Mouse (Mus musculus) urinary bladder, postnatal 25 days (tissue): ENCODE data around the gene Tfb2m.

Experiments used
- DNase-seq: peaks from one replicate; pipeline ENCODE4 v3.0.0; 2022; ENCODE audit warnings: low spot score

Tfb2m gene

DNA sequence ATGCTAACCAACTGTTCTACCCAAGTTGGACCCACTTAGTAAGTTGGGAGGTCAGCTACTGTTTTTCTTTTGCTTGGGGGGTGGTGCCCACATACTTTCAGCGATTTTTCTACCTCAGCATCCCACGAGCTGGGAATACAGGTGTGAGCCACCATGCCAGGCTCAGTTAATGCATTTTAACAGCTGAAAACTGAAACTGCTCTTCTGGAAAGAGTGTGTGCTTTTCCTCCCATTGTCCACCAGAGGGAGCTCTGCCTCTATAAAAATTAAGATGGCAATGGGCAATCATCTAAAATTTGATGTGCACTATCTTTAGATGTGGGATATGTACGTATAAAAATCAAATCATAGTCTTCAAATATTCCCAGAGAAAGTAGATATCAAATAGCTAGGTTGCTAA is 43.5 kb downstream of the Tfb2m start:
- no peak for DNase-seq

DNA sequence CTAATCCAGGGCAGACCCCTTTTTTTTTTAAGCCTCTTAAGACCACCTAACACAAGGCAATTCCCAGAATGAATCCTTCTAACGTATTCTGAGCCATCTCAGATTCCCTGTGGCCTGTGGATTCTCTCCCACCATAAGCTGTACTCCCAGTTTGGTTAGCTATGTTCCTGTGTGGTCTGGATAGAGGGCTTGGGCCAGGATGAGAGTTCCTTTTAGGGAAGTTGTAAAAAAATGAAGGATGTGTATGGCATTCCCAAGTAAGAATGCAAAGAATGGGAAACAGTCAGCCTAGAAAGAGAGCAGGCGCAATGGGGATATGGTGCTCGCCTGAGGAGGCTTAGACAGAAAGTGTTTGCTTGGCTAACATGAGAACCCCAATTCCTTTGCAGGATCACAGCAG is 46.8 kb downstream of the Tfb2m start:
- no peak for DNase-seq

GRCm38 (mm10) chr1:179492908-179493307 is 53.2 kb downstream of the Tfb2m start:
- no peak for DNase-seq

DNA sequence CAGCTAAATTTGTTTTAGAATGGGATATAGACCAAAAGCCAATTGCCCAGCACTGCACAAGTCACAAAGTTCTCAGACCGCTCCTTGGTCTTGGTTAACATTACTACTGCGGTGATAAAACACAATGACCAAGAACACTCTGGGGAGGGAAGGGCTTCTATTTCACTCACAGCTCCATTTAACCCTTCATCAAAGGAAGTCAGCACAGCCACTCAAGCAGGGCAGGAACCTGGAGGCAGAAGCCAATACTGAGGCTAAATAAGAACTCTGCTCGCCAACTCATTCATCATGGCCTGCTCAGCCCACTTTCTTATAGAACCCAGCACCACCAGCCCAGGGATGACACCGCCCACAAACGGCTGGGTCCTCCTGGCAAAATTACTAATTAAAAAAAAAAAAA is 57.5 kb downstream of the Tfb2m start:
- DNase-seq = no peak

- no peak for DNase-seq
These were observed 58.1 kb downstream of the Tfb2m start for GRCm38 (mm10) chr1:179487990-179488389.

- no peak for DNase-seq
These were observed 58.8 kb downstream of the Tfb2m start for GRCm38 (mm10) chr1:179487238-179487637.

DNA sequence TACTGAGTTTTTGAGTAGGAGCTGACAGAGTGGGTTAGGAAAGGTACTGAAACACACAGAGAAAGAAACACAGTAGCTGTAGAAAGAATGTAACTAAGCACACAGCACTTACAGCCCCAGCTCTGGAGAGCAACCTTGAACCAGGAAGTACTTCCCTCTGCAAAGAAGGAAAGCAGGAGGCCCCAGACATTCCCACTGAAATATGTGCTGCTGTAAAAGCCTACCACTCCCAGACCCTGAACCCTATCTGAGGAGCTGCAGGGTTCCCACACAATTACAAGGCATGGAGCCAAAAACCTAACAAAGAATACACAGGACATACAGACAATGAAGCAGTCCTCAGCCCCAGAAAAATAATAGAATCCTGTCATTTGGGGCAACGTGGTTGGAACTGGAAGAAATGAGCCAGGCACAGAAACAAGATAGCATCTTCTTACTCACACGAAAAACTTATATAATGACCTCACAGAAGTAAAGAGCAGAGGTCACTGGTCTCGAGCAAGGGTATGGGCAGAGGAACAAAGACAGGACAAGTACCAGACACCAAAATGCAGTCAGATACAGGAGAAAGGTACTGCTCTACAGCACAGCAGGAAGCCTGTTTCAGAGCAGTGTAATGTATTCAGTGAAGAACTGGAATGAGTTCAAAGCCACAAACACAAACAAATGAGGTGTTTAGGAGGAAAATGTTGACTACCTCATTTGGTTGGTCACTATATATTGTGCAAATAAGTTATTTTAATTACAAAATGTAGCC is 60.1 kb downstream of the Tfb2m start:
- DNase-seq = no peak

- no peak for DNase-seq
These were observed 65.2 kb downstream of the Tfb2m start for GRCm38 (mm10) chr1:179480862-179481261.
